Mouse (Mus musculus): ENCODE results near the gene Hoxb9.

Hoxb9 gene

DNA sequence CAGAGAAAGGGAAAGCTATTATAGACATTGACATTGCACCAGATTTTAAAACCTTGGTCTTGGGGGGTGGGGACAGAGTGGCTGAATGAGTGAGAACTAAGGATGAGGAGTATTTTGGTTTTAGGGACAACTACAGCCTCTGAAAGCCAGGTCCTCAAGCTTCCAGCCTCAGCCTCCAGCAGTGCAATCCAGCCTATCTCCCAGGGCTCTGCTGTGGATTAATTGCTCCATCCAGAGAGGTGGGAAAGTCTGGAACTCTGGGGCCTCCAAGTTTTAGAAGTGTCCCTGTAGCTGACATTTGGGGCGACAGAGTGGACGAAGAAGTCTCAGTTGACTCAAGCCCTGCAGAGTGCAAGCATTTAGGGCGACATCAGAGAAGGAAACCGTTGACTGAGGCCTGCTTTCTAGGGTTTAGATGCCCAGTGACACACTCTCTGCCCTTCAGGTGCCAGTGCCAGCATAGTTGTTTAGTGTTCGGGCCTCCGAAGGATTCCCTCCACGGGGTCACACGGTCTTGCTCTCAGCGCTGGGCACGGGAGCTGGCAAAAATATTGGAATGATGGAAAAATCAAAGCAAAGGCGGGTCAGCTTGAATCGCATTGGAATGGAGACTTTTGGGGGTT, 42.7 kb downstream of the Hoxb9 start:
- no peak for DNase-seq (ENCODE audit: low spot score)

DNA sequence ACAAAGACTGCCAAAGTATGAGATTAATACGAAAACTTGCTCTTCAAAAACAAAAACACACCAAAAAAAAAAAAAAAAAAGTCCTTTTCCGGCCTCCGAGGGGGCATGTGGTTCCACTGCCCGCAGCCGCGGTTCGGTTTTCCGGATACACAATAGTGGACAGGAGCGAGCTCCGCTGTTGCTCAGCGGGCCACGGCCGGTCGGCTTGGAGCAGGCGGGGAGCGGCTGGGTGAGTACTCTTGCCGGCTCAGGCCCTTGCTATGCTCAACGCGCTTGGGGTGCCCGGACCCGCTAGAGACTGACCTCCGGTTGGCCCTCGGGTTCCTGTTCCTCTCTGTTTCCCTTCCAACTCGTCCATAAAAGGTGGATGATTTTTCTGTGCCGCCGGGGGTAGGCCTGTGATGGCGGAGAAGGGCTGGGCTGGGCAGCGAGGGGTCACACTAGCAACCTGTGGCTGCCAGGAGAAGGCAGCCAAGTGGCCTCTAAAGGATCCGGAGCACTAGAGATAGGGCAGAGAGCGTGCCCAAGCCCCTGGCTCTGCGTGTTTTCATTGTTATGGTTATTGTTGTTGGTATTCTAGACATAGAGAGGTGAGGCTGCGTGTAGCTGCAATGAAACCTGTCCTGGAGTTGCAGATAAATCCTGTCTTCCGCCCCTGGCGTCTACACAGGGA, 43.5 kb downstream of the Hoxb9 start:
- DNase-seq (ENCODE audit: low spot score): no peak

DNA sequence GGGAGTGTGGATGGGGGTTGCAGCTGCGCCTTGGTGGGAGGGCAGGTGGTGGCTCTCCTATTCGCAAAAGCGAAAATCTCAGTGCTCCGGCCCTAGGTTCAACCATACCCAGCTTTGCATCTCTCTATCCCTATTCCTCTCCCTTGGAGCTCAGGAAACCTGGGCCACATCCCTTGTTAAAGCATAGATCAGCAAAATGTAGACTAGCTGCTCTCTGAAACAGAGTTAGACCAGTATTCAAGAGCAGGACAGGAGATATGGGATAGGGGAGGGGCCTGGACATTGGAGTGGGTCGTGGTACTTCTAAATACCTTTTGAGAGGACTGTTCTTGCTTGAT, 44.1 kb downstream of the Hoxb9 start:
- no peak for DNase-seq (ENCODE audit: low spot score)

DNA sequence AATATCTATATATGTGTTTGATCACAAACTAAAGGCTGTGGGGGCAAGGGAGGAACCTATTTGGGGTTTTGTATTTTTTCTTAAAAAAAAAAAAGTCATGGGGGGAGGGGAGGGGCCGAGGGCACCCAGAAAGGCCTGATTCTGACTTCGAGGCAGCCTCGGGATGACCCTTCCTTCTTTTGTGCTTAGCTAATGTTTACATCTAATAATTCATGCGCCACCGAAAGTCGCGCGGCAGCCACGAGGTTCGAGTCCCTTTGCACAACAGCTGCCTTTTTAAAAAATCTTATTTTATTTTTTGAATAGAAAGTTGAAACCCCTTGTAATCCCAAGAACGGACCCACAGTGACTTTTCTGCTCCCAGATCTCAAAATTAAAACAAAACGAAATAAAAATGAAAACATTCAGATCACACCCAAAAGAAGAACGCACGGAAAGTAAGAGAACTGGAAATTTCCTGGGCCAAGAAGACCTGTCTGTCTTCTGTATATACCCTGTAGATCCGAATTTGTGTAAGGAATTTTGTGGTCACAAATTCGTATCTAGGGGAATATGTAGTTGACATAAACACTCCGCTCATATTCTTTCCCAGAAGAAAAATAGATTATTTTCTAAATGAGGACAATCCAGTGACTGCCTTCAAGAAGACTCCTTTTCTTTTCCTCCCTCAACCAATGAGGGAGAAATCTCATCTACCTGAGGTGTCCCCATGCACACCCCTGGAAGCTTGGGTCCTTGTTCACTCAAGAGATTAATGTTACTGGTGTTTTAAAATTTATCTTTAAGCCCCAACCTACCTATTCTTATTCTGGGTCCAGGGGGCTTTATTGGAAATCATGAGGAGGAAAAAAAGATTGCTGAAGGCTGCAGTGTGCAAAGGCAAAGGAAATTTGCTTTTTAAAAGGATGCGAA, 45.7 kb downstream of the Hoxb9 start:
- DNase-seq (ENCODE audit: low spot score): no peak

DNA sequence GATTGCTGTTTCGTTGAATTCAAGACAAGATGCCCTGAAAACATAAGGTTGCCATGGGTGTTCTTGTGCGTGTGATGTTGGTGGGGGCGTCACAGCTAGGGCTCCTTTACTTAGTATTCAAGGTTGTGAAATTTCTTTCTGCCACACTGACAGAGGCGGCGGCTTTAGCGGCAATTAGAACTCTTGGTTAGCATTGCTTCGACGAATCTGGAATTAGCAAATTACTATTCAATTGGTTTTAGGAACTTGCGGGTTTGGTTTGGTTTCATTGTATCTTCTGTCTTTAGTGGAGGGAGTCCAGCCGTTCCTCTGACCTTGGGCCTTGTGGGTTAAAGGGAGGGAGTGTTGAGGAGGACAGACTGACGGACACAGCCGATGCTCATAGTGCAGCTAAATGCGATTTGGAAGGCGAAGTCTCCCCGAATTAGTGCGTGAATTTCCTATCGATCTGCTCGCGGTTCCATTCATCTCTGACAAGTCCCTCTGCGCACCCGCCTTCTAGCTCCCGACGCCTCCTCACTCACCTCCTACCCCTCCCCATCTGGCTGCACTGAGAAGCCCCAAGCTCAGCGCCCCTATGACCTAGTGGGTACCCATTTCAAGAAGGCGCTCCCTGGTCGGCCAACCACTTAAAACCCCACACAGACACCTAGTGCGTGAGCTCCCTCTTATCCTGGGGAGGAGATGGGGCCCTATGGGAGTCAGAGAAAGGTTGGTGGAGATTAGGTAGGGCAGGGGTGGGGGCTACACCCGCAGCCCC, 46.5 kb downstream of the Hoxb9 start, which contains the start of gene Hoxb4:
Hoxb4 (plus strand) TSS at position 660 of the 760 bp plus-strand sequence.
- DNase-seq (ENCODE audit: low spot score): no peak

DNA sequence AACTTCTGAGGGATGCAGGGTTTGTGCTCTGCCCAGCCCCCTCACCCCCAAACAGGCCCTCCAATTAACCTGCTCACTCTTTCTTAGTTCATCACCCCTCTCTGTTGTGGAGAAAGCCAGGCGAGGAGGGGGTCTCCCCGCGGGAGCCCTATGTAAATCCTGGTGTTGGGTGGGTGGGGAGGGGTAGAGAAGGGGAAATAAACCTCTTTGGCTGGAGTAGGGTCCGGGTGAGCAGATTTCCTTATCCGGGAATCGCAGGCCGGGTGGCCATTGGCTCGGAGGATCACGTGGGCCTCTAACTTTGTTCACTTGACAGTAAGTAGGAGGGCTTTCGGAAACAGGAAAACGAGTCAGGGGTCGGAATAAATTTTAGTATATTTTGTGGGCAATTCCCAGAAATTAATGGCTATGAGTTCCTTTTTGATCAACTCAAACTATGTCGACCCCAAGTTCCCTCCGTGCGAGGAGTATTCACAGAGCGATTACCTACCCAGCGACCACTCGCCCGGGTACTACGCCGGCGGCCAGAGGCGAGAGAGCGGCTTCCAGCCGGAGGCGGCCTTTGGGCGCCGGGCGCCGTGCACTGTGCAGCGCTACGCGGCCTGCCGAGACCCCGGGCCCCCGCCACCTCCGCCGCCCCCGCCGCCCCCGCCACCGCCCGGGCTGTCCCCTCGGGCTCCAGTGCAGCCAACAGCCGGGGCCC, 47.3 kb downstream of the Hoxb9 start:
- peak; percentile 53 for DNase-seq (ENCODE audit: low spot score)

DNA sequence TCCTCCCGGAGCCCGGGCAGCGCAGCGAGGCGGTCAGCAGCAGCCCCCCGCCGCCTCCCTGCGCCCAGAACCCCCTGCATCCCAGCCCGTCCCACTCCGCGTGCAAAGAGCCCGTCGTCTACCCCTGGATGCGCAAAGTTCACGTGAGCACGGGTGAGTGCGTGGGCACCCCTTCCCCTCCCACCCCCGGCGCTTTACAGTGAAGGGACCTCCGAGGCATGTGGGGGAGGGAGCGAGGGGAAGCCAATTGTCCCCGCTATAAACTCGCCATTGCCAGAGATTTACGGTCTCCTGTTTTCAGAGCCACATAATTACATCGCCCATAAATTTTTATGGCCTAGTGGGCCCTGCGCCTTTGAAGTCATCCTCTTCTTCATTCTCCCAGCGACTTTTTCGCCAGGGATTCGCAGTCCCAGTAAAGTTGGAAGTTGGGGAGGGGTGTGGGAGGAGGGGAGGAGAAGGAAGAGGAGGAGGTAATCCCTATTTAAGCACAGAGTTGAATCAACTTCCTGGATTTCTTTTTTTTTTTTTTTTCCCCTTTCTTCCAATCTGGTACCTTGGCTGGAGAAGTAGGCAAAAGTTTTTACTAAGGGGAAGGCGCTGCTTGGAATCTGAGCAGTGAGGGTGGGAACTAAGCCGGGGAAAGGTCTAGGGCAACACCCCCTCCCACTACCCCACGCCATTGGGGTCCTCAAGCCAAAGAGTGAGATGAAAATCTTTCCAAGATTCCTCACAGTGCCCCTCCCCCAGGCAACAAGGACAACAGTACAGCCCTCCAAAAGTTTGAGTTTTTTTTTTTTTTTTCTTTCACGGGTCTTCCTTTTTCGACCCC, 48.0 kb downstream of the Hoxb9 start:
- DNase-seq (ENCODE audit: low spot score): no peak

DNA sequence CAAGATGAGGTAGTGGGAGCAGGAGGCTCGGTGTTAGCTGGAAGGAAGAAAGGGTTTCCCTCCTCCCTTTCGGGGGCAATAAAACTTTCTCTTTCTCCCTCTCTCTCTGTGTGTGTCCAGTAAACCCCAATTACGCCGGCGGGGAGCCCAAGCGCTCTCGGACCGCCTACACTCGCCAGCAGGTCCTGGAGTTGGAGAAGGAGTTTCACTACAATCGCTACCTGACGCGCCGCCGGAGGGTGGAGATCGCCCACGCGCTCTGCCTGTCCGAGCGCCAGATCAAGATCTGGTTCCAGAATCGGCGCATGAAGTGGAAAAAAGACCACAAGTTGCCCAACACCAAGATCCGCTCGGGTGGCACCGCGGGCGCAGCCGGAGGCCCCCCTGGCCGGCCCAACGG, 48.7 kb downstream of the Hoxb9 start:
- no peak for DNase-seq (ENCODE audit: low spot score)

DNA sequence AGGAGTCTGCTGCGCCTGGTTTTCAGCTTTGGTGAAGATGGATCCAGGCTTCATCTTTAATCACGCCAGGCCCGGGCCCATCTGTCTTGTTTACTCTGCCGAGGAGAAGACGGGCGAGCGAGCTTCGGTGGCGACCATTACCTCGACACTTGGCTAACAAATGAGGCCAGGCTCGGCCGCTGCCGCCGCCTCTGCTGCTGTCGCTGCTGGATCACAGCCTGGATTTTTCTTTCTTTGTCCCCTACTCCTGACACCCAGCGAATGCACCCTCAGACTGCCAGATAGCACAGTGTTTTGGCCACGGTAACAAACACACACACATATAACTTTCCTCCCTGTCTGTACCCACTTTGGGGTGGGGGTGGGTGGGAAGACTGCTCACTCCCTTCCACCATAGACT, 49.4 kb downstream of the Hoxb9 start:
- no peak for DNase-seq (ENCODE audit: low spot score)

DNA sequence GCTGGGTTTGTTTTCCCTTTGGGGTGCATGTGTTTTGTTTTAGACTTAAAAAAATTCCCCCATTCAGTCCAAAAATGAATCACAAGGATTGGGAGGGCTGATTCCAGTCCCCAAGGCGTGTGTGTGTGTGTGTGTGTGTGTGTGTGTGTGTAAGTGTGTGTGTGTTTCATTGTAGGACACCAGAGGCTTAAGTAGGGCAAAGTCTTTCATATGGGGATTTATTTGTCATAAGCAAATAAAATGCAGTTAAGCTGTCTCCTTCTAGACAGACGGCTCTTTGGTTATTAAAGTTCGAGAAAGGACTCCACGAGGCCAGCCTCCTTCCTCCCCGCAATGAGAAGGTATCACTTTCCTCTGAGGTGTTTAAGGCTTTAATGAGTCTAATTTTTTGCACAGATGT, 50.6 kb downstream of the Hoxb9 start:
- no peak for DNase-seq (ENCODE audit: low spot score)

DNA sequence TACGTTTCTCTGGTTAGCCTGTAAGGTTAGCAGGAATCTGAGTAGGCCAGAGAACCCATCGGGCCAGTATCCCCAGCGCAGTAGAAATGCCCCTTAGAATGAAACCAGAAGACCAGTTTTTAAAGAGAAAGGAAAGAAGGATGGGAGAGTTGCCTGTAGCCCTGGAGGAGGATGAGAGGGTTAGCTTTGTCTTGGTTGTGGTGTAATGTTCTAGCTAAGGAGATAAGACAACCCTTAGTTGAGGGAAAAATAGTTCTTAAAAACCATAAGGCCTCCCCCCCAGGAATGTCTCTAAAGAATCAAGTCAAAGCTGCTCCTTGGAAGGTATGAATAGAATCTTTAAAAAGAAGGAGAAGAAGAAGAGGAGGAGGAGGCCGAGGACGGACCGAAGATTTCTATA, 51.5 kb downstream of the Hoxb9 start:
- DNase-seq (ENCODE audit: low spot score): no peak

DNA sequence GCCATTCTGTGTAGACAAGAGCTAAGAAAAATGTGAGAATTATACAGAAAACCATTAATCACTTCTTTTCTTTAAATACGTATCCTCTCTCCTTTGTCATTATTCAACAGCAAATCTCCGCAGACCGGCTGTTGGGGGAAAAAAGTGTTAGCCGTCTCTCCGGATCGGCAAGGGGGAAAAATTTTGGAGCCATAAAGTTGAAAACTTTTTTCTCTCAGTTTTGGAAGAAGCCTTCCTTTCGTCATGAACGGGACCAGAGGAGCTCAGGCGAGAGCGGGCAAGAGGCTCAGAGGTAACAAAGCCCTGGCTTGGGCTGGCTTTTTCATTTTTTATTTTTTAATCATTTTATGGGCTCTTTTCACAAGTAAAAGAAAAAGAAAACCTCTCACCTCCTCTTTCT, 51.9 kb downstream of the Hoxb9 start, which contains the start of gene Hoxb3:
Hoxb3 (plus strand) TSS at position 173 of the 400 bp plus-strand sequence.
- DNase-seq (ENCODE audit: low spot score): no peak

DNA sequence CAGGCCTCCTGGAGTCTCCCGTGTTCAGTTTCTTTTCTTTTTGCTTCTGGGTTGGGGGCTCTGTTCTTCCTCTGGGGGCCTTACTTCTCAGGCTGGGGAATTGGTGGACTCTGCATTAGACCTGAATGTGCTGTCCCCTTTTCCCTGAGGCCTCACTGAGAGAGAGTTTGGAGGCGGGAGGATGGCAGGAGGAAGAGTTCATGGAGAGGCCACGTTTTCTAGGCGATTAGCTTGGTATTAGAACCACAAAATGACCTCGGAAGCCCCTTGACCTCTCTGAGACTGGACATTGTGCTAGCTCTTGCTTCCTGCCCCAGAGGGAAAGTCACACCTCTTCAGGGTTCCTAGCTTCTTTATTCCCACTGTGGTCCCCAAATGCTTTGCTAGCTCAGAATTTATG, 52.9 kb downstream of the Hoxb9 start:
- DNase-seq (ENCODE audit: low spot score): no peak

DNA sequence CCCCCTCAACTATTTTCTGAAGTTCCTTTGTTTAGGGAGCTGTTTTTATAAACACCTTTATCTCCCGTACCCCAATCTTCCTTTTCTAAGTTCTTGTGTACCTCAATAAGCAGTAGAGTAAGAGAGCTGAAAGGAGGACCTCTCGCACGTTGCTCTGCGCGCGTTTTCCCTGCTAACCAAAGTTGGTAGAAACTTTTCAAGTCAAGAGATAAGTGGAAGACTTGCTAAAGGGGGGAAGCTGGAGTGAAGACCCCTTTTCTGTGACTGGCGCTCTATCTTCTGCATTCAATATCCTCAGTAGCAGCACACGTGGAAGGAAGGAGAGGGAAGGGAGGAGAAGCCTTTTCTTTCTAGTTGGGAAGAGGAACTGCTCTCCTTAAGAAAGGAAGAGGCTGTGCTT, 53.7 kb downstream of the Hoxb9 start:
- DNase-seq (ENCODE audit: low spot score): no peak

DNA sequence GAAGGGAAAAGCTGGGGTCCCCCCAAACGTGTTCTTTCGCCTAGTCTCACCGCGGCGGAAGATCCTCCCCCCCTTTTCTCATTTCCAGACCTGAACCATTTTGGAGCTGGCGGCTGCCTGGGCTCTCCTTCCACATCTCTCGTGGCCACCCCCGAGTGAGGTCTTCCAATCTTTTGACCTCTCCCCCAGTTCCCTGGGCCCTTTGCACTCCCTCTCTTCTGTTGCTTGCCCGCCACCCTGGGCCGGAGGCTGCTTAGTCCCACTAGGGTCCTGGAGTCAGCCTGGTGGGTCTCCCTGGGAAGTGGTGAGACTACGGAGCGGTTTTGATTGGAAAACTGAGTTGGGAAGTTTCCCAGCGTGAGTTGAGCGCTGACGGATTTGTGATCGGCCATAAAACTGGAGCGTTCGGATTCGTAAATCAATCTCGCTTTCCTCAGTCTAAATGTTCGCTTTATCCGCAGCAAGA, 54.5 kb downstream of the Hoxb9 start:
- DNase-seq (ENCODE audit: low spot score): no peak

Data from T-cell, adult 2 months (primary cell).